In genomic region chr13:19389434-19389833, GRCm38 (mm10) we compare ENCODE assay signal across 19 mouse cellular contexts. TPM values are rescaled to one million over a fixed set of nuclear protein-coding genes. Genes with fewer than 3 reads are reported as not detected.
DNase-seq lines count a peak whose midpoint lies in the region; ATAC-seq and TF ChIP-seq lines count a peak whose summit lies in the region.
"Had no signal": no experiment of that assay in that cellular context is flagged by ENCODE, and none has a peak within 500 bp of the region (broad histone marks: within the 10 kb centered on the region; RNA-seq: fewer than 3 reads in every experiment).

No protein-coding gene starts in this region.

- H3K4me3 ChIP-seq in stomach, postnatal 0 days (ENCODE audit: low read depth, low read length): no peak overlapping the region
- H3K4me3 ChIP-seq: forebrain, embryonic 12.5 days; heart, embryonic 10.5 days; hindbrain, embryonic 10.5 days; limb, embryonic 15.5 days; neural tube, embryonic 15.5 days; stomach, embryonic 15.5 days had no signal

- no peak overlapping the region for H3K9ac ChIP-seq in stomach, postnatal 0 days (ENCODE audit: low read length)
- H3K9ac ChIP-seq: forebrain, embryonic 12.5 days; limb, embryonic 15.5 days; neural tube, embryonic 15.5 days; stomach, embryonic 15.5 days had no signal

- peak; percentile 59 for DNase-seq in kidney, adult 9 months
- no peak for DNase-seq in kidney, postnatal 10 days
- peak; percentile 24 to 35 for DNase-seq in kidney, postnatal 36 days
- DNase-seq in lung, postnatal 10 days: peak; percentile 70
- no peak for DNase-seq in stomach, postnatal 0 days (ENCODE audit: low spot score)
- DNase-seq in urinary bladder, postnatal 25 days (ENCODE audit: low spot score): no peak
- DNase-seq in thymus, postnatal 36 days: no peak
- DNase-seq: B cell, adult 2 months; cerebellum, adult 8-10 months; gastrocnemius, postnatal 36 days; right cerebral cortex, postnatal 25 days had no signal

- H3K4me2 ChIP-seq in stomach, postnatal 0 days (replicated peaks; ENCODE audit: low read depth): no peak overlapping the region
- H3K4me2 ChIP-seq: forebrain, embryonic 12.5 days; limb, embryonic 15.5 days; neural tube, embryonic 15.5 days; stomach, embryonic 15.5 days had no signal

- 0 out of 2 replicates have a peak, but pooled peaks cover 2% of the 10 kb centered on the region for H3K36me3 ChIP-seq in stomach, postnatal 0 days (ENCODE audit: control insufficient read depth, insufficient read depth, low read length)
- H3K36me3 ChIP-seq: forebrain, embryonic 12.5 days; heart, embryonic 10.5 days; hindbrain, embryonic 10.5 days; limb, embryonic 15.5 days; neural tube, embryonic 15.5 days; stomach, embryonic 15.5 days had no signal

- TF ChIP-seq CTCF in stomach, postnatal 0 days (IDR thresholded peaks at IDR 0.05; ENCODE audit: low read depth): no peak

- ATAC-seq in stomach, postnatal 0 days (ENCODE audit: low FRiP score, low TSS enrichment): peak; percentile 71; the same call in 1 of the 2 replicates
- ATAC-seq in cerebellum, adult (ENCODE audit: insufficient number of reproducible peaks, low FRiP score, low TSS enrichment): no peak
- ATAC-seq: midbrain, embryonic 16.5 days had no signal

- H3K9me3 ChIP-seq in stomach, postnatal 0 days (ENCODE audit: control insufficient read depth, low read length): no peaks in the 10 kb centered on the region
- H3K9me3 ChIP-seq: forebrain, embryonic 12.5 days; heart, embryonic 10.5 days; hindbrain, embryonic 10.5 days; limb, embryonic 15.5 days; neural tube, embryonic 15.5 days; stomach, embryonic 15.5 days had no signal

- no peak for TF ChIP-seq EP300 in stomach, postnatal 0 days (optimal IDR thresholded peaks at IDR 0.05)

- no peak overlapping the region for H3K27ac ChIP-seq in stomach, postnatal 0 days (replicated peaks)
- H3K27ac ChIP-seq: forebrain, embryonic 12.5 days; heart, embryonic 10.5 days; hindbrain, embryonic 10.5 days; limb, embryonic 15.5 days; neural tube, embryonic 15.5 days; stomach, embryonic 15.5 days had no signal

- 71% methylated on average over 1 of the region's 1 CpGs for WGBS in stomach, postnatal 0 days

- peaks cover 2% of the 10 kb centered on the region for H3K4me1 ChIP-seq in stomach, postnatal 0 days (replicated peaks; ENCODE audit: control insufficient read depth, insufficient read depth)

- no peaks in the 10 kb centered on the region for H3K27me3 ChIP-seq in stomach, postnatal 0 days (ENCODE audit: control insufficient read depth, insufficient read depth, low read length)
- H3K27me3 ChIP-seq: forebrain, embryonic 12.5 days; limb, embryonic 15.5 days; neural tube, embryonic 15.5 days; stomach, embryonic 15.5 days had no signal

RNA-seq across cellular contexts. Expression of gene Stard3nl, which starts 6.2 kb away (rescaled TPM):
- polyA plus RNA-seq in stomach, postnatal 0 days (2015; fragmentation: Nextera tagmentation; extraction: Ambion mirVana): 58.7 and 63.0 TPM in 2 replicates

Comparison
In these comparisons a context has a peak if more than half of its experiments do, and no peak if none do; other contexts are left out.
1. DNase-seq: peak in kidney, adult 9 months (single experiment), kidney, postnatal 36 days (2 of 2) and lung, postnatal 10 days (single experiment); none in kidney, postnatal 10 days (single experiment), stomach, postnatal 0 days (single experiment), urinary bladder, postnatal 25 days (single experiment) and thymus, postnatal 36 days (0 of 2).